Mouse (Mus musculus) bone marrow, adult 2 months (tissue): ENCODE data around the gene Rab6b.

ENCODE experiments used
- CTCF ChIP-seq: fragments of 200-500 bp; IDR thresholded peaks from 2 replicates; pipeline ENCODE4 v1.5.1; 2011; ENCODE audit warnings: low read length, control low read depth; ENCODE audit not compliant: control insufficient read depth, insufficient read depth
- POLR2A ChIP-seq: fragments of 200-500 bp; IDR thresholded peaks from 2 replicates; pipeline ENCODE4 v1.6.1; 2011; ENCODE audit warnings: low read depth, mild to moderate bottlenecking, control low read depth, low read length, borderline replicate concordance; ENCODE audit not compliant: control insufficient read depth

GRCm38 (mm10) chr9:103145351-103145750, 33.8 kb downstream of the Rab6b start:
- TF ChIP-seq CTCF (no peak), POLR2A (no peak)
